Mouse (Mus musculus): ENCODE measurements around the gene Ch25h. TPM values are rescaled to one million over a fixed set of nuclear protein-coding genes. Genes with fewer than 3 reads are reported as not detected.

The Ch25h gene
- polyA plus RNA-seq, 1 experiment from 2014 or later: 4.0 TPM

DNA sequence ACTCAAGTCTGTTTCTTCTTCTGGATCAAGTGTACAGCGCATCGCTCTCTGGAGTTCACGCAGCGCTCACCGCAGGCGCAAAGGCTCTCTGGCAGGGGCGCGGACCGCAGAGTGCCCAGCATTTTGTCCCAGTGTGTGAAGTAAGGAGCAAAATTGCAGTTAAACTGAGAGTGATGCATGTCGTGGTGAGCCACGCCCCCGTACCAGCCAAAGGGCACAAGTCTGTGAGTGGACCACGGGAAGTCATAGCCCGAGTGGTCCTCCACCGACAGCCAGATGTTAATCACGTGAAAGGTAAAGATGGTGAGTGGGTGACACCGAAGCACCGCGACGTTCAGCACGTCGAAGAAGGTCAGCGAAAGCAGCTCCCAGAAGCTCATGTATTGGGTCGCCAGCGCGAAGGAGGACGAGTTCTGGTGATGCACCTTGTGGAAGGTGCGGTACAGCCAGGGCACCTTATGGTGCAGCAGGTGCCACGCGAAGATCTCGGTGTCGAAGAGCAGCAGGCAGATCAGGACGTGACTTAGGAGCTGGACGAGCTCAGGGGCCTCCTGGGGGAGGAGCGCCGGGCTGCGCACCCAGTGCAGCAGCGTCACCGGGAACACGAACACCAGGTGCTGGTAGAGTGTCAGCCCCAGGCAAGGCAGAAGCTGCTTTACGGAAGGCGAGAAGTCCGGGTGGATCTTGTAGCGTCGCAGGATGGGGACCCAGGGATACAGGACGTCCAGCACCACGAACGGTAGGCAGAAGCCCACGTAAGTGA, 555 bp downstream of the Ch25h start:
- no peaks in the 10 kb centered on the region for H3K36me3 ChIP-seq (ENCODE audit: control insufficient read depth, insufficient read depth, low read length)
- peak overlapping the region; percentile 97 for H3K4me2 ChIP-seq (ENCODE audit: low read depth, low read length)
- peak overlapping the region; percentile 60 for H3K9ac ChIP-seq (ENCODE audit: low read depth, low read length)
- 7% methylated on average over 49 of the region's 49 CpGs for WGBS
- no peaks in the 10 kb centered on the region for H3K9me3 ChIP-seq (ENCODE audit: control insufficient read depth, low read length)
- no peak overlapping the region for H3K27ac ChIP-seq (ENCODE audit: low read length)
- ATAC-seq: peak; percentile 80
- H3K27me3 ChIP-seq (replicated peaks; ENCODE audit: control insufficient read depth, insufficient read depth, low read length): peaks cover 6% of the 10 kb centered on the region
- peaks cover 14% of the 10 kb centered on the region for H3K4me1 ChIP-seq (ENCODE audit: control insufficient read depth, insufficient read depth, low read length)
- H3K4me3 ChIP-seq (ENCODE audit: low read length): peak overlapping the region; percentile 62

DNA sequence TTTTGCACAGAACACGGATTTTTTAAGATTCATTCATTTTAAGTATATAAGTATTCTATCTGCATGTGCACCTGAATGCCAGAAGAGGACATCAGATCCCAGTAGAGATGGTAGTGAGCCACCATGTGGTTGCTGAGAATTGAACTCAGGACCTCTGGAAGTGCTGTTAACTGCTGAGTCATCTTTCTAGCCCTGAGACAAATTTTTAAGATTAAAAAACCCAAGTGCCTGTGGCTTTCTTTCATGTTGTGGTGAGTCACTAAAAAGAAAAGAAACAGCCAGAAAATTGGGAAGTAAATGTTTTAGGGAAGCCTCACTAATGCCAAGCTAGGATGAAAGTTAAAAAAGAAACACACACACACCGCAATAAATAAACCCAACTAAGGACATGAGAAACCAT, 3.3 kb downstream of the Ch25h start:
- no peak overlapping the region for H3K4me3 ChIP-seq (ENCODE audit: low read length)
- no peak overlapping the region for H3K9ac ChIP-seq (ENCODE audit: low read depth, low read length)
- no peaks in the 10 kb centered on the region for H3K36me3 ChIP-seq (ENCODE audit: control insufficient read depth, insufficient read depth, low read length)
- peaks cover 14% of the 10 kb centered on the region for H3K4me1 ChIP-seq (ENCODE audit: control insufficient read depth, insufficient read depth, low read length)
- ATAC-seq: no peak
- H3K4me2 ChIP-seq (ENCODE audit: low read depth, low read length): no peak overlapping the region
- peaks cover 6% of the 10 kb centered on the region for H3K27me3 ChIP-seq (replicated peaks; ENCODE audit: control insufficient read depth, insufficient read depth, low read length)
- no peaks in the 10 kb centered on the region for H3K9me3 ChIP-seq (ENCODE audit: control insufficient read depth, low read length)
- no peak overlapping the region for H3K27ac ChIP-seq (ENCODE audit: low read length)
- 86% methylated on average over 2 of the region's 2 CpGs for WGBS

DNA sequence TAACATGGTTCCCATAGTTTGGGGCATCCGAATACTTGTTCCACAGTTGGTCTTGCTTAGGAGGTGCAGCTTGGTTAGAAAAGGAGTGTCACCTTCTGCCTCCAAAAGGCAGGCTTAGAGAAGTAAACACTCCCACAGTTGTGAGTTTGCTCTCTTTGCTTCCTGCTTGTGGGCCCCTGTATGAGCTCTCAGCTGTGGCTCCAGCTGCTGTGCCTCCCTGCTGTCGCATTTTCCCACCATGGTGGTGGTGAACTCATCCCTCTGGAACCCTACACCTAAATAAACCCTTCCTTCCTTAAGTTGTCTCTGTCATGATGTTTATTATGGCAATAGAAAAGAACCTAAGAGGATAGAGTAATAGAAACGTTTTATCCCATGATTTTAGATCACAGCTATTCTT, 6.2 kb downstream of the Ch25h start:
- ATAC-seq: no peak
- Histone ChIP-seq H3K27me3 (replicated peaks; ENCODE audit: control insufficient read depth, insufficient read depth, low read length) (no peaks in the 10 kb centered on the region), H3K9ac (ENCODE audit: low read depth, low read length) (no peak overlapping the region), H3K36me3 (ENCODE audit: control insufficient read depth, insufficient read depth, low read length) (no peaks in the 10 kb centered on the region), H3K9me3 (ENCODE audit: control insufficient read depth, low read length) (no peaks in the 10 kb centered on the region), H3K4me2 (ENCODE audit: low read depth, low read length) (no peak overlapping the region), H3K4me3 (ENCODE audit: low read length) (no peak overlapping the region), H3K4me1 (ENCODE audit: control insufficient read depth, insufficient read depth, low read length) (no peaks in the 10 kb centered on the region), H3K27ac (ENCODE audit: low read length) (no peak overlapping the region)
- WGBS: 28% methylated on average over 3 of the region's 3 CpGs

DNA sequence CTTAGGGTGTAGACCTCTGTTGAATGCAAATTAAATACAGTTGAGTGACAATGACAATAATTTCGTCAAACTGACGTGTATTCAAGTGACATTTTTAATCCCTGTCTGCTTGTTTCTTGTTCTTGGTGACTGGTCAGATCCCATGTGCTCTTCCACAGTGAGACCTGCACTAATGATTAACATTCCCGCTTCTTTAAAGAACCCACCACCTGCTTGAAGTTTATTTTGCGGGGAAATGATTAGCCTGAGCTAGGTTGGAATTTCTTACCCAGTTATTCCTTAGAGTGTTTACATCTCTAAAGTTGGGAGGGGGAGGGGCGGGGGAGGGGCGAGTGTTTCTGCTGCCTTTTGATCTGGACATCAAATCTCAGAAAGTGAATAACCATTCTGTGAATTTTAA, 6.7 kb downstream of the Ch25h start:
- Histone ChIP-seq H3K4me2 (ENCODE audit: low read depth, low read length) (no peak overlapping the region), H3K27ac (ENCODE audit: low read length) (no peak overlapping the region), H3K27me3 (replicated peaks; ENCODE audit: control insufficient read depth, insufficient read depth, low read length) (no peaks in the 10 kb centered on the region), H3K36me3 (ENCODE audit: control insufficient read depth, insufficient read depth, low read length) (no peaks in the 10 kb centered on the region), H3K9me3 (ENCODE audit: control insufficient read depth, low read length) (no peaks in the 10 kb centered on the region), H3K9ac (ENCODE audit: low read depth, low read length) (no peak overlapping the region), H3K4me1 (ENCODE audit: control insufficient read depth, insufficient read depth, low read length) (no peaks in the 10 kb centered on the region), H3K4me3 (ENCODE audit: low read length) (no peak overlapping the region)
- ATAC-seq: no peak
- 40% methylated on average over 6 of the region's 6 CpGs for WGBS

DNA sequence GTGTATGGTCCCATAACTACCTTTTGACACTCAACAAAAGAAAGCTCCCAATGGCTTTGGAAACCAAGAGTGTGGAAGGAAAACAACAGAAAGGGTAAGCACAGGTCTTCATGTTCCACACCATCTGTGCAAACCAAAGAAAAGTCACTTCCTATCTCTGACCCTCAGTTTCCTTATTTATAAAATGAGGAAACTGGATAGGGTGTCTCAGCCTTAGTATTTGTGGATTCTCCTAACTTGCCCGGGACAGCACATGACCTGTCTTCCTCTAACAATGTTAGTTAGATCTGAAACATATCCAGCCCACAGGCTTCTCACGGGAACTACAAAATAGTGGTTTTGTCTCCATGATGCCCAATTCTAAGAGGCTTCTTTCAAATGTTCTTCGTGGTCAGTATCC, 10.5 kb downstream of the Ch25h start:
- Histone ChIP-seq H3K4me2 (ENCODE audit: low read depth, low read length) (no peak overlapping the region), H3K9me3 (ENCODE audit: control insufficient read depth, low read length) (no peaks in the 10 kb centered on the region), H3K27ac (ENCODE audit: low read length) (no peak overlapping the region), H3K27me3 (replicated peaks; ENCODE audit: control insufficient read depth, insufficient read depth, low read length) (no peaks in the 10 kb centered on the region), H3K36me3 (ENCODE audit: control insufficient read depth, insufficient read depth, low read length) (no peaks in the 10 kb centered on the region), H3K4me3 (ENCODE audit: low read length) (no peak overlapping the region), H3K4me1 (ENCODE audit: control insufficient read depth, insufficient read depth, low read length) (no peaks in the 10 kb centered on the region), H3K9ac (ENCODE audit: low read depth, low read length) (no peak overlapping the region)
- no peak for ATAC-seq
- WGBS: 71% methylated on average over 3 of the region's 3 CpGs

DNA sequence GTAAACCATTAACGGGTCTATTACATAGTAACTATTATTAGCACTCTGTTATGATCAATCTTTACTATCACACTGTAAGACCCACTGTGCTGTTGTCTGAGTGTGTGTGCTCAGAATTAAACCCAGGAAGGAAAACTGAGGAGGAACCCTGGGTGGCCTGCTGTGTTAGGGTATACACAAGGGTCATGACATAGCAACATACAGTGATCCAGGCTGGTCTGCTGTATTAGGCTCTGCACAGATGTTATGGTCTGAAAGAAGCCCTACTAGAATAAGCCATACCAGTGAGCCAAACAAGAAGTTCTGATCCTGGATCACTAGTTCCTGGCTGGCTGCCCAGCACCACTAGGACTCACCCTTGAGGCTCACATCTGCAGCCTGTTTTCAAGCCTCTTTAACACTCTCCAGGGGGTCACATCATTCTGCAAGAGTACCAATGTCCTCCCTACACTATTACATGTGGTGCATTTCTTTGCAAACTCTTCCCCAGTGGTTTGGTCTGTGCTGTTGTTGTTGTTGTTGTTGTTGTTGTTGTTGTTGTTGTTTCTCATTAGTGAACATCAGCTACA, 13.4 kb downstream of the Ch25h start:
- peak; percentile 26; the same call in 1 of the 2 replicates for ATAC-seq
- no peaks in the 10 kb centered on the region for H3K36me3 ChIP-seq (ENCODE audit: control insufficient read depth, insufficient read depth, low read length)
- H3K27me3 ChIP-seq (replicated peaks; ENCODE audit: control insufficient read depth, insufficient read depth, low read length): no peaks in the 10 kb centered on the region
- H3K4me2 ChIP-seq (ENCODE audit: low read depth, low read length): no peak overlapping the region
- no peak overlapping the region for H3K27ac ChIP-seq (ENCODE audit: low read length)
- no peaks in the 10 kb centered on the region for H3K9me3 ChIP-seq (ENCODE audit: control insufficient read depth, low read length)
- WGBS: 75% methylated on average over 1 of the region's 1 CpGs
- no peak overlapping the region for H3K4me3 ChIP-seq (ENCODE audit: low read length)
- H3K4me1 ChIP-seq (ENCODE audit: control insufficient read depth, insufficient read depth, low read length): no peaks in the 10 kb centered on the region
- no peak overlapping the region for H3K9ac ChIP-seq (ENCODE audit: low read depth, low read length)

DNA sequence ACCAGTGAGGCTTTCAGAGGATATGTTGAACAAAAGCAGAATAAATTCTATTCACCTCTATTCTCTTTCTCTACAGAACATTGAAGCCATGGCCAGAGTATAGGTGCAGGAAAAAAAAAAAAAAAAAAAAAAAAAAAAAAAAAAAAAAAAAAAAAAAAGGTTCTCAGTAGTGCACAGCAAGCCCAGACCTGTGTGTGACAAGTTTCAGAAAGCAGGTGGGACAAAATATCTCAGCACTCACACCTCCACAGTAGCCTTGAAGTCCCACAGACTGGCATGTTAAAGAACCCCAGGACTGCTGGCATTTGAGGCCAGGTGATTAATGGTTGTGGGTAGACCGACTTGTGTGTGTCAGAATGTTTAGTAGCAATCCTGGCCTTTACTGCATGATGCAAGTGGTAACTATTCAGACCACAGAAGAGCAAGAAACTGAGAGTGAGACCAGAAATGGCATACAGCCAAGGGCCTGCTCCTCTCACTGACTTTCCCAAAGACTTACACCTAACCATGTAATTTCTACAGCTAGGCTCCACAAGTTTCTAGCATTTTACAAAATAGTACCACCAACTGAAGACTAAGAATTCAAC, 24.1 kb downstream of the Ch25h start:
- H3K4me3 ChIP-seq (ENCODE audit: low read length): no peak overlapping the region
- no peak overlapping the region for H3K9ac ChIP-seq (ENCODE audit: low read depth, low read length)
- ATAC-seq: no peak
- no peaks in the 10 kb centered on the region for H3K27me3 ChIP-seq (replicated peaks; ENCODE audit: control insufficient read depth, insufficient read depth, low read length)
- no peaks in the 10 kb centered on the region; the same call in 1 of the 2 replicates for H3K4me1 ChIP-seq (ENCODE audit: control insufficient read depth, insufficient read depth, low read length)
- H3K36me3 ChIP-seq (ENCODE audit: control insufficient read depth, insufficient read depth, low read length): no peaks in the 10 kb centered on the region
- H3K9me3 ChIP-seq (ENCODE audit: control insufficient read depth, low read length): no peaks in the 10 kb centered on the region
- 71% methylated on average over 1 of the region's 1 CpGs for WGBS
- H3K4me2 ChIP-seq (ENCODE audit: low read depth, low read length): no peak overlapping the region
- H3K27ac ChIP-seq (ENCODE audit: low read length): no peak overlapping the region

DNA sequence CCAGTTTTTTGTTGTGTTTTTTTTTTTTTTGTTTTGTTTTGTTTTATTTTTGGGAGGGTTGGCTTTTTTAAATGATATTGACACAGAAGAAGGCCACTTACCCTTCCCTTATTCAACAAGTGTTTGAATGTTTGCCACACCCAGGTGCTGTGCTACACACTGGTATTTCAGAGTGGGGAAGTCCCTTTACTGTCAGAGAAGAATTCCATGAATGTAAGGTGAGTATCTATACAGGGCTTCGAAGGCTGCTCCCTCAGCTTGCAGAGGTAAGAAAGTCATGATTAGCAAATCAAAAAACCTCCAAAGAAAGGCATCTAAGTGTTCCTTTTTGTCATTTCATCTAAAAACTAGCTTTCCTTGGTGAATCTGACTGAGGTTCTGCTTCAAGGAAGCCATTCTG, 26.1 kb downstream of the Ch25h start:
- no peak overlapping the region for H3K27ac ChIP-seq (ENCODE audit: low read length)
- ATAC-seq: no peak
- no peaks in the 10 kb centered on the region for H3K27me3 ChIP-seq (replicated peaks; ENCODE audit: control insufficient read depth, insufficient read depth, low read length)
- H3K9ac ChIP-seq (ENCODE audit: low read depth, low read length): no peak overlapping the region
- 45% methylated on average over 1 of the region's 1 CpGs for WGBS
- no peaks in the 10 kb centered on the region for H3K9me3 ChIP-seq (ENCODE audit: control insufficient read depth, low read length)
- no peaks in the 10 kb centered on the region for H3K36me3 ChIP-seq (ENCODE audit: control insufficient read depth, insufficient read depth, low read length)
- H3K4me1 ChIP-seq (ENCODE audit: control insufficient read depth, insufficient read depth, low read length): no peaks in the 10 kb centered on the region; the same call in 1 of the 2 replicates
- H3K4me3 ChIP-seq (ENCODE audit: low read length): no peak overlapping the region
- no peak overlapping the region for H3K4me2 ChIP-seq (ENCODE audit: low read depth, low read length)

DNA sequence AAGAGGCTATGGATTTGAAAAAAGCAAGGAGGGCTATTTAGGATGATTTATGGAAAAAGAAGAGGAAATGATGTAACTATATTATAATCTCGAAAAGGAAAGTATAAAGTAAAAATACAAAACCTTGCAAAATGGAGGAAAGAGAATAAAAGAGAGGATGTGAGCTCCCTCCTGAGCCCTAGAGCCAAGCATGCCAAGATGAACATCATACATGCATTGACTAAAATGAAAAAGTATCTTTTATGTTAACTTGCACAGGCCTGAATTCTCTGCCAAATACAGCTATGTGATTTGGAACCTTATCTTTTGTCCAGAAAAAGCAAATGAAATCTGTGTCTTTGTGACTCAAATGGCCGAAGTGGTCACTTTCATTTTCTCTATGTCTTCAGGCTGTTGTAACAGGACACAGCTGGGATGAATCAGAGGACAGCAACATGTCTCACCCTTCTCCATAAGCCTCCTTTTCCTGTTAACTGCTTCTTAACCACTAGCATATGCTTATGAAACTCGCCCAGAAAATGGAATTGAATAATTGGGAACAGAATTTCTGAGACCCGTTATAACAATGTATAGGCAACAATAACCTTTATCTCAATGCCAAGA, 29.5 kb downstream of the Ch25h start:
- Histone ChIP-seq H3K4me1 (ENCODE audit: control insufficient read depth, insufficient read depth, low read length) (no peaks in the 10 kb centered on the region; the same call in 1 of the 2 replicates), H3K4me3 (ENCODE audit: low read length) (no peak overlapping the region), H3K4me2 (ENCODE audit: low read depth, low read length) (no peak overlapping the region)

More for the DNA sequence above, 29.5 kb downstream of the Ch25h start:
- WGBS: 53% methylated on average over 4 of the region's 4 CpGs
- H3K9ac ChIP-seq (ENCODE audit: low read depth, low read length): no peak overlapping the region
- H3K9me3 ChIP-seq (ENCODE audit: control insufficient read depth, low read length): no peaks in the 10 kb centered on the region
- peak overlapping the region; percentile 49; the same call in 1 of the 2 replicates for H3K27ac ChIP-seq (ENCODE audit: low read length)
- no peaks in the 10 kb centered on the region for H3K27me3 ChIP-seq (replicated peaks; ENCODE audit: control insufficient read depth, insufficient read depth, low read length)
- ATAC-seq: peak; percentile 67; the same call in 1 of the 2 replicates
- no peaks in the 10 kb centered on the region for H3K36me3 ChIP-seq (ENCODE audit: control insufficient read depth, insufficient read depth, low read length)
